Comparison of ENCODE assay signal across 13 mouse cellular contexts in genomic region chr13:79340459-79340858, GRCm38 (mm10).
"Had no signal": no experiment of that assay in that cellular context is flagged by ENCODE, and none has a peak within 500 bp of the region (broad histone marks: within the 10 kb centered on the region; RNA-seq: fewer than 3 reads in every experiment).

No protein-coding gene starts in this region.

- ATAC-seq: midbrain, embryonic 16.5 days had no signal

- H3K4me2 ChIP-seq: limb, embryonic 13.5 days; neural tube, embryonic 13.5 days had no signal

- H3K27me3 ChIP-seq: limb, embryonic 13.5 days; neural tube, embryonic 13.5 days had no signal

- H3K4me1 ChIP-seq: neural tube, embryonic 13.5 days had no signal

- H3K27ac ChIP-seq: kidney, postnatal 0 days; limb, embryonic 13.5 days; liver, embryonic 14.5 days; neural tube, embryonic 13.5 days had no signal

- H3K9ac ChIP-seq: limb, embryonic 13.5 days; liver, embryonic 14.5 days; neural tube, embryonic 13.5 days had no signal

- H3K36me3 ChIP-seq: limb, embryonic 13.5 days; neural tube, embryonic 13.5 days had no signal

- DNase-seq: kidney, adult 9 months; kidney, postnatal 36 days; layer of hippocampus, adult 9-11 months; layer of hippocampus, postnatal 36 days; lung, adult 18-20 months; right cerebral cortex, adult 18-20 months; right cerebral cortex, postnatal 25 days; thymus, postnatal 4 days had no signal

- H3K4me3 ChIP-seq: limb, embryonic 13.5 days; neural tube, embryonic 13.5 days had no signal

- H3K9me3 ChIP-seq: limb, embryonic 13.5 days; neural tube, embryonic 13.5 days had no signal
